Mouse (Mus musculus) spleen, embryonic (tissue): Measurements from ENCODE around the gene Gm20388.
"Not testable (repeated sequence)": the region's sequence is repeated elsewhere in the genome, so short reads cannot be mapped to it uniquely, and the experiment has no call there.

ENCODE experiments used
- CTCF ChIA-PET: fragments of 350-600 bp; sonication (Branson Sonifier 250); formaldehyde crosslinking; loops from one replicate; lab custom pipeline; 2022; lab: Charles Lee

Gm20388 gene

GRCm38 (mm10) chr8:121125311-121125876 is 1214.8 kb downstream of the Gm20388 start:
- CTCF ChIA-PET: no interaction called here

DNA sequence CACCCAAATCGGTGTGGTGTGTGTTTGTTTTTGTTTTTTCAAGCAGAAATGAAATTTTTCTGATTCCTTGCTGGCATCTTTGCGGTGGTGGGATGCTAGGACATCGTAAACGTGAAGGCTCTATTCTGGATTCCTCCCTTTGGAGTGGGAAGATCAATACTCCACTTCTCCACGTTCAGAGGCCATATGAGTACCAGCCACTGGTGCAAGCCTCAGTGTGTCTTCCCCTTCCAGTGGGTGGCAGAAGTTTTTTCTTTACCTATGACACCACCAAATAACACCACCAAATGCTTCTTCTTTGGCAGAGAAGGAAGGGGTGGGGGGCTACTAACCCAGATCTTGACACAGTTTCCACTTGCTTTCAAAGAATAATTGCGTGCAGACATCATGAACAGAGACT is 1215.5 kb downstream of the Gm20388 start:
- CTCF ChIA-PET: no interaction called here

- CTCF ChIA-PET: no interaction called here
Measured at GRCm38 (mm10) chr8:121126694-121127093, 1216.1 kb downstream of the Gm20388 start.

DNA sequence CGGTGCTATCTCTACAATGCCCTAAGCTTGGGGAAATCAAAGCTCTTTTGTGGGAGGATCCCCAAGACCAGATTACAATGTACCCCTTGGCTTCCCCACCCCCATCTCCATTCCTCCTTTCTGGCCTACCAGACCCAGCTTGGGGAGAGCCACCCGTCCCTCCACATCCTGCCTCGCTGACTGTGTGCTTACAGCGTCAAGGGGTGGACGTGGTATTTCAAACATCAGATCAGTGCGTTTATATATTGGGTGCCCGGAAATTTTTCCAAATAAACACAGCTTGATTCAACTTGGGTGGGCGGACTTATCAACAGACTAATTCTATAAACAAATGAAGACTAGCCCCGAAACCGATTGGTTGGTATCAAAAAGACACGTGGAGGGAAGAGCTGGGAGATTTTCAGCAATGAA is 1216.7 kb downstream of the Gm20388 start:
- CTCF ChIA-PET: no interaction called here

DNA sequence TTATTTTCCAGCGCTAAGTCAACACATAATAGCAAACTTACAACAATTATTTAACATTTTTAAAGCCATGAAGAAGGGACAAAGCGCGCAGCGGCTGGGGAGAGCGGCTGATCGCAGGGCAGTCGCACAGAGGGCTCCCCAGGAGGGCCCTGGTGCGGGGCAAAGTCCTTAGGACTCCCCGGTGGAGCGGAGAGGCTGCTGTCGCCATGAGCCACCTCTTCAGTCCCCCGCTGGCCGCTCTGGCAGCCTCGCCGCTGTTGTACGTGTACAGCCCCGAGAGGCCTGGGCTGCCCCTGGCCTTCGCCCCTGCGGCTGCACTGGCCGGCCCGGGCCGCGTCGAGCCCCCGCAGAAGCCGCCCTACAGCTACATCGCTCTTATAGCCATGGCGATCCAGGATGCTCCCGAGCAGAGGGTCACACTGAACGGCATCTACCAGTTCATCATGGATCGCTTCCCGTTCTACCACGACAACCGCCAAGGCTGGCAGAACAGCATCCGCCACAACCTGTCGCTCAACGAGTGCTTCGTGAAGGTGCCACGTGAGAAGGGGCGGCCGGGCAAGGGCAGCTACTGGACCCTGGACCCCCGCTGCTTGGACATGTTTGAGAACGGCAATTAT is 1217.2 kb downstream of the Gm20388 start, which contains the start of gene Foxl1:
Gene Foxl1, plus strand, starts transcription at position 185 of the 620 bp plus-strand sequence.
- CTCF ChIA-PET: no interaction called here

DNA sequence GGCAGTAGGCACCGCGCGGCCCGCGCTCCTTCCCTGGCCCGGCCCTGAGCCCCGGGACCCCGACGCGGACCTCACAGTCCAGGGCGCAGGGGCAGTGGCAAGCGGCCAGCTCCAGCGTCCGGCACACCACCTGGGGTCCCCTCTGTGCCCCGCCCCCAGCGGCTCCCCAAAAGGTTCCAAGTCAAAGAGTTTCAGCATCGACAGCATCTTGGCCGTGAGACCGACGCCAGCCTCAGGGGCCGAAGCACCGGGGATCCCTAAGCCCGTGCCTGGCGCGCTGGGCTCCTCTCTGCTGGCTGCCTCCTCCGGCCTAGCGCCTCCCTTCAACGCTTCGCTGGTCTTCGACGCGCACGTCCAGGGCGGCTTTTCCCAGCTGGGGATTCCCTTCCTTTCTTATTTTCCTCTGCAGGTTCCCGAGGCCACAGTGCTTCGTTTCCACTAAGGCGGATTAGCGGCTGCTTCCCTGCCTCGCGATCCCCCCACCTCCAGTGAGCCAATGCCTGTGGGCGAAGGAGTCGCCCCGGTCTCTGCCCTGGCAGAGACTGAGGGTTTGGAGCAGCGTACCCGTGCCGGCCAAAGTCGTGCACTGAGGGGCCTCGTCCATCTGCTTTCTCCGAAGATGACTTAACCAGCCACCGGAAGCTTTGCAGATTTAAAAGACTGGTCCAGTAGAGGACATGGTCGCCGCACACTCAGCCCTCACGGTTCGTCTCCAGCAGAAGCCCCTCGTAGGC is 1218.1 kb downstream of the Gm20388 start:
- CTCF ChIA-PET: no interaction called here

DNA sequence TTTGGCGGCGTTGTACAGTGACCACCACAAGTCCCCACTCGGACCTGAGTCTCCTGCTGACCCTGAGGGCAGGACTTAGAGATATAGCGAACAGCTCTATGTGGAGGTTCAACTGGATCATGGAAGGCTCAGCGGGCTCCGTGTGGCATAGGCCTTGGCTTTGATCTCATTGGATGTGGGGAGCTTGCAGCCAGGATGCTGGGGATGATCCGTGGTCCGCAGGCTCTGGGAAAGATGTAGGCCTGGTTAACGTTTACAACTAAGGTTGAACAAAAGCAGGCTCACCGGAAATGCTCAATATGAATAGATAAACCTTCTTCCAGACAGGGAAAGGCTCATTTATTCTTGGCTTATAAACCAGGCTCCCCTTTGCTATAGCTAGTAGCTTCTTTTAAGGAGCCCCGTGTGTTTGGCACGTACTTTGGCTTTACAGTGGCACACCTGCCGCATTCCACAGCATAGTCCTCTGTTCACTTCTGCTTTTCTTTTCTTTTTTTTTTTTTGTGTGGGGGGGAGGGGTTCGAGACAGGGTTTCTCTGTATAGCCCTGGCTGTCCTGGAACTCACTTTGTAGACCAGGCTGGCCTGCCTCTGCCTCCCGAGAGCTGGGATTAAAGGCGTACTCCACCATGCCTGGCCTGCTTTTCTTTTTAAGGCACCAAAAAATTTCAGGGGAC is 1218.8 kb downstream of the Gm20388 start:
- CTCF ChIA-PET: no interaction called here

DNA sequence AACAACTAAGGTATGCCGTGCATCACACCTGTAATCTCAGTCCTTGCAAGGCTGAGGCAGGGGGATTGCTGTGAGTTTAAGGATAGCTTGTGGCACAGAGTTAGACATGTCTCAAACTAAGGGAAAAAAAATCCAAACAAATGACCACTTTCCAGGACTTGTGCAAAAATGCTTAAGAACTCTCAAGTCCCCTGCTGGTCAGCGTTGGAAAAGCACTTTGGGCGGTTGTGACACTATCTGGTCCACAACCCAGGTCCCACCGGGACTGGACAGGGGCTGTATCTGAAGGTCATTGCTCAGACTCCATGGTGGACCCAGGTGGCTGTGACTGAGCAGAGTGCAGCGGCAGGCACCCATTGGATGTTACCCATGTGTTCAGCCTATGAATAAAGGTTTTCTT is 1219.9 kb downstream of the Gm20388 start:
- CTCF ChIA-PET: no interaction called here

DNA sequence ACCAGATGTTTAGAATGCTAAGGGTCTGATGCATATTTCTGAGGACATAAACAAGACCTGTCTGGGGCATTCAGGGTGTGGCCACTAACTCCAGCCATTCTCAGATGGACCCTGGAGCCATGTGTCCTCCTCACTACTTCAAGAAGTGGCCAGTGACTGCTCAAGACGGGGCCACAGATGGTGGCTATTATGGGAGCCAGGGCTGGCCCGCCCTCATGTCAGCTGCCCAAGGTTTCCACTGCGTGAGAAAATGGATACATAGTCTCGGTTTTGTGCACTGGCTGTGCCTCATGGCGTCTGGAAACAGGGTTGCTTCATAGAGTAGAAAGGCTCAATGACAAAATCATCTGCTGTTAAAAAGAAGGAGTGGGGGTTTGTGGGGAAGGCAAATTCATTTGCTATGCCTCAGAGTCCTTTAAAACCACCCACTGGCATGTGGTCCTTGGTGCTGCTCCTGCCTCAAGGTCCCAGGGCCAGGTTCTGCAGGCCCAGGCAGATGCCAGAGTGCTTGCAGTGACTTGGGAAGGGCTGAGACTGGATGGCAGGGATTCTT is 1222.4 kb downstream of the Gm20388 start:
- CTCF ChIA-PET: no interaction called here

- CTCF ChIA-PET: no interaction called here
Measured at GRCm38 (mm10) chr8:121134102-121134501, 1223.5 kb downstream of the Gm20388 start.

DNA sequence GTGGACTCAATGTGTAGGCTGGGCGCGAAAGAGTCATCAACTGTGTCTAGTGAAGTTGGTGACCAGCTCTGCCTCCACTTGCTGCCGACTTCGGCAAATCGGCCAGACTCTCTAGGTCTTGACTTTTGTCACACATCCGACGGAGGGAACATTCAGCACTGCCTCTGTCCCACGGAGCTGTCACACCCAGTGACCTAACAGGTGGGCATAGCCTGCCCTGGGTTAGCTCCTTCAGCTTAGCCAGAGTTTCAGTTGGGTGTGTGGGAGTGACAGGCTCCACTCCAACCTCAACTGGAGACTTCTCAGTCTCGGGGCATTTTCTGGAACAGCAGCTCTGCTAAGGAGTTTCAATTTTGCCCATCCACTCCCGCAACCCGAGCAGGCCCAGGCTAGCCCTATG is 1223.9 kb downstream of the Gm20388 start:
- CTCF ChIA-PET: no interaction called here

DNA sequence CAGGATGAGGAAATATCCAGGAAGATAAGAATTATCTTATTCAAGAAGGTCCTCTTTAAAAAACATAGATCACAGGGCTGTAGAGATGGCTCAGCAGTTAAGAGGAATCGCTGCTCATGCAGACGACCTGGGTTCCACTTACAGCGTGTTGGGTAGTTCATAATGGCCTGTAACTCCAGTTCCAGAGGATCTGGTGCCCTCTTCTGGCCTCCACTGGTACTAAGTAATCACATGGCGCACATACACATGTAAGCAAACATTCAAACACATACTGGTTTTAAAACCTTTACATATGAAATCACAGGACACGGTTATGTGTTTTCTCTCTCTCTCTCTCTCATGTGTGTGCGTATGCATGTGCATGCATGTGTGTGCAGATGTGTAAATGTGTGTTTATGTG is 1226.2 kb downstream of the Gm20388 start:
- CTCF ChIA-PET: no interaction called here

DNA sequence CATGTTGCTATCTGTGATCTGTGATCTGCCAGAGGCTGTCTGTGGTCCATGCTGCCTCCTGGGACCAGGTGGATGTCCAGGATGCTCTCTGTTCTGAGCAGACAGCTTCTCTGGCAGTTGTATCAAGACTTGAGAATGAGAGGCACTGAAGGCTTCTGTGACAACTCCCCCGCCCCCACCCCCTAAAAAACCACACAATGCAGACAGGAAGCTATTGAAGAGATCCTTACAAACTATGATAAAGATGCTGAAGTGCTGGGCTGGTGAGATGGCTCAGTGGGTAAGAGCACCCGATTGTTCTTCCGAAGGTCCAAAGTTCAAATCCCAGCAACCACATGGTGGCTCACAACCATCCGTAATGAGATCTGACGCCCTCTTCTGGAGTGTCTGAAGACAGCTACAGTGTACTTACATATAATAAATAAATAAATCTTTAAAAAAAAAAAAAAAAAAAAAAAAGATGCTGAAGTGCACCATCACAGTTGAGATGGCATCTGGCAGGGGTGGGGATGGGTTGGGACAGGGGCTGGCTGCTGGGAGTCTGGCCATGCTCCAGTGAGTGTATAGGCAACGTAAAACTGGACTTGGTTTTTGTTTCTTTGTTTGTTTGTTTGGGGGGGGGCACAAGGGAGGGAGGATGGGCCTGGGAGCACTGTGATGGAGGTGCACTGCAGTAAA is 1235.0 kb downstream of the Gm20388 start:
- CTCF ChIA-PET: not testable (repeated sequence)

DNA sequence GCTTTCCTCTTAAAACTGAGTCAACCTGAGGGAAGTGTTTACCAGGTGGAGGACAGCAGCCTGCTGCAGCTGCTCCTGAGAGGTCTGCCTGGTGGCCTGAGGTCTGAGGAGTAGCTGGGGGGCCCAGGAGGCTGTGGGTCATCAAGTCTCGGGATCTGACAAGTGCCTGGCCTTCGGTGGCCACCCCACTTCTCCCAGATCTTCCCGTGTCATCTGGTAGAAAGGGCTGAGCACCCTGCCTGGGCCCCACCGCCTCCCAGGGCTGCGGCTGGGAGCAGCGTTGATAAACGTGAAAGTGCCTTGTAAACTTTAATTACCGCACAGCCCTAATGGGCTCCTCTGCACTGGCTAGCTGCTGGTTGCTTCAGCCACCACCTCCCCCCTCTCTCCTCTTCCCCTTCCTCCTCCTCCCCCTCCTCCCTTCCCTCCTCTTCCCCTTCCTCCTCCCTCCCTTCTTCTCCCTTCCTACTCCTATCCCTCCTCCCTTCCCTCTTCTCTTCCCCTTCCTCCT is 1238.0 kb downstream of the Gm20388 start:
- CTCF ChIA-PET: no interaction called here

GRCm38 (mm10) chr8:121152394-121152793 is 1241.8 kb downstream of the Gm20388 start:
- CTCF ChIA-PET: no interaction called here

GRCm38 (mm10) chr8:121156990-121157491 is 1246.4 kb downstream of the Gm20388 start:
- CTCF ChIA-PET: interaction anchor here (1.2 kb wide), 1 partner anchor 1072 kb away, joined by 9 read pairs; no protein-coding TSS in a partner anchor

- CTCF ChIA-PET: no interaction called here
Measured at GRCm38 (mm10) chr8:121158812-121159211, 1248.2 kb downstream of the Gm20388 start.

GRCm38 (mm10) chr8:121161437-121161836 is 1250.8 kb downstream of the Gm20388 start:
- CTCF ChIA-PET: no interaction called here

GRCm38 (mm10) chr8:121162413-121162812 is 1251.8 kb downstream of the Gm20388 start:
- CTCF ChIA-PET: no interaction called here

DNA sequence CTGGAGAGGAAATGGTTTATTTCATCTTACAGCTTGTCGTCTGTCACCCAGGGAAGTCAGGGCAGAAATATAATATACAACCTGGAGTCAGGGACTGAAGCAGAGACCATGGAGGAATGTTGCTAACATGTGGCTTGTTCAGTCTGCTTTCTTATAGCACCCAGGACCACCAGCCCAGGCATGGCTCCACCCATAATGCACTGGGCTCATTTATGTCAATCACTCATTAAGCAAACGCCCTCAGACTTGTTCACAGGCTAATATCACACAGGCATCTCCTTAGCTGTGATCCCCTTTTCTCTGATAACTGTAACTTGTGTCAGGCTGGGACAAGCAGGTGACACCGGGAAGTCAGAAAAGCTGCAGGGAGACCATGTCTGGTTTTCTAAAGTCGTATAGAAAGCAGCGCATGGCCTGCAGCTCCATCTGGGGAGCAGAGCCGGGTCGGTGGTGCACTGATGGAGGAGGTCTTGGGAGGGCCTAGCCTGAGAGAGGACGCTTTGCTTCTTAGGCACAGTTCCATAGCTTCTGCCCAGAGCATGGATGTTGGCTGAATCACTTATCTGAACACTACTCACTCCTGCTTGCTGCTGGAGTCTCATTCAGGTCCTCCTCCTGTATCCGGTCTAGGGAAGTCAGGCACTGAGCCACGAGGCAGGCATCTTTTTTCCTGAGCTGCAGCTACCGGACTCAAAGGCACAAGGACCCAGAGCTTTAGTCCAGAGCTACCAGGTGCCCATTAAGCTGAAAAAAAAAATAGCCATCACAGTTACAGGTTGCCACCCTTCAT is 1252.5 kb downstream of the Gm20388 start:
- CTCF ChIA-PET: no interaction called here
